ENCODE assay signal across 9 mouse cellular contexts in genomic region chr6:129399945-129400344, GRCm38 (mm10). TPM values are rescaled to one million over a fixed set of nuclear protein-coding genes. Genes with fewer than 3 reads are reported as not detected.
DNase-seq lines count a peak whose midpoint lies in the region; ATAC-seq and TF ChIP-seq lines count a peak whose summit lies in the region.
"Had no signal": no experiment of that assay in that cellular context is flagged by ENCODE, and none has a peak within 500 bp of the region (broad histone marks: within the 10 kb centered on the region; RNA-seq: fewer than 3 reads in every experiment).

No protein-coding gene starts in this region.

- no peak overlapping the region for H3K4me3 ChIP-seq in heart, embryonic 12.5 days
- no peak overlapping the region for H3K4me3 ChIP-seq in thymus, adult 2 months (ENCODE audit: control insufficient read depth, insufficient read depth, low read length)

- TF ChIP-seq CTCF in thymus, adult 2 months (IDR thresholded peaks at IDR 0.05; ENCODE audit: borderline replicate concordance, control insufficient read depth, extremely low read depth, insufficient read depth, low read length, poor library complexity): no peak

- H3K27me3 ChIP-seq in heart, embryonic 12.5 days (replicated peaks): no peaks in the 10 kb centered on the region
- H3K27me3 ChIP-seq in thymus, adult 2 months (ENCODE audit: control insufficient read depth, insufficient read depth, low read length): no peaks in the 10 kb centered on the region

- no peaks in the 10 kb centered on the region for H3K36me3 ChIP-seq in heart, embryonic 12.5 days
- H3K36me3 ChIP-seq in thymus, adult 2 months (ENCODE audit: control insufficient read depth, insufficient read depth, low read length): no peaks in the 10 kb centered on the region

- TF ChIP-seq POLR2A in thymus, adult 2 months (IDR thresholded peaks at IDR 0.05; ENCODE audit: control insufficient read depth, extremely low read depth, insufficient read depth, low read length, poor library complexity): no peak

- DNase-seq in layer of hippocampus, adult 9-11 months: peak; percentile 66
- DNase-seq in layer of hippocampus, postnatal 10 days (ENCODE audit: low spot score in 2 of 2): no peak
- DNase-seq in kidney, postnatal 4 days: peak; percentile 34 to 56
- DNase-seq in thymus, adult 2 months: no peak
- DNase-seq in urinary bladder, postnatal 10 days (ENCODE audit: low spot score): no peak
- no peak for DNase-seq in natural killer cell, adult 2 months (ENCODE audit: low spot score in 2 of 2)

- H3K4me2 ChIP-seq in heart, embryonic 12.5 days: no peak overlapping the region

- no peak overlapping the region for H3K27ac ChIP-seq in heart, embryonic 12.5 days (ENCODE audit: poor library complexity, severe bottlenecking)
- H3K27ac ChIP-seq in thymus, adult 2 months (ENCODE audit: control insufficient read depth, insufficient read depth, low read length): no peak overlapping the region

- peak; percentile 66; the same call in 1 of the 2 replicates for ATAC-seq in heart, embryonic 12.5 days (ENCODE audit: insufficient number of reproducible peaks, low FRiP score)
- 0 out of 2 replicates have a peak, but pooled peaks have one; percentile 34 for ATAC-seq in megakaryocyte-erythroid progenitor cell, adult 5-6 weeks (replicated peaks; ENCODE audit: low FRiP score, low TSS enrichment, poor library complexity, severe bottlenecking)
- ATAC-seq: intestine, embryonic 16.5 days had no signal

- H3K9ac ChIP-seq in heart, embryonic 12.5 days: no peak overlapping the region

- no peaks in the 10 kb centered on the region for H3K9me3 ChIP-seq in heart, embryonic 12.5 days (replicated peaks)

- WGBS in heart, embryonic 12.5 days: 37% methylated on average over 6 of the region's 6 CpGs
- 65% methylated on average over 6 of the region's 6 CpGs for WGBS in thymus, adult 2 months

- peaks cover 4% of the 10 kb centered on the region; the same call in 1 of the 2 replicates for H3K4me1 ChIP-seq in heart, embryonic 12.5 days (replicated peaks)
- H3K4me1 ChIP-seq in thymus, adult 2 months (replicated peaks; ENCODE audit: control insufficient read depth, insufficient read depth, low read length): no peaks in the 10 kb centered on the region

RNA-seq across cellular contexts. Expression of gene Clec1b, which starts 2.8 kb away (rescaled TPM):
- total RNA-seq in layer of hippocampus, postnatal 10 days (2021): under 1 TPM; 0.32 to 0.62 TPM
- 6.6 and 7.4 TPM in 2 replicates for polyA plus RNA-seq in heart, embryonic 12.5 days (2016; fragmentation: Nextera tagmentation; extraction: Ambion mirVana)
- 0.47 TPM in 1 of 2 replicates, not detected in the other for total RNA-seq in megakaryocyte-erythroid progenitor cell, adult 5-6 weeks (2014; fragmentation: Nextera tagmentation)
- 2.8 TPM in 1 of 2 replicates, not detected in the other for total RNA-seq in megakaryocyte-erythroid progenitor cell, adult 5-6 weeks (2017)
- 1.3 and 1.4 TPM in 2 replicates for polyA plus RNA-seq in thymus, adult 2 months (2012; rRNA removed)

RNA-seq across cellular contexts. Expression of gene Clec9a, which starts 8.7 kb away (rescaled TPM):
- not detected for total RNA-seq in layer of hippocampus, postnatal 10 days (2021)
- polyA plus RNA-seq in heart, embryonic 12.5 days (2016; fragmentation: Nextera tagmentation; extraction: Ambion mirVana): 0.10 and 0.27 TPM in 2 replicates
- not detected in 2 replicates for total RNA-seq in megakaryocyte-erythroid progenitor cell, adult 5-6 weeks (2014; fragmentation: Nextera tagmentation)
- 0.47 and 0.53 TPM in 2 replicates for total RNA-seq in megakaryocyte-erythroid progenitor cell, adult 5-6 weeks (2017)
- polyA plus RNA-seq in thymus, adult 2 months (2012; rRNA removed): 2.3 and 4.6 TPM in 2 replicates

RNA-seq across cellular contexts. Expression of gene Clec12b, which starts 14.3 kb away (rescaled TPM):
- not detected for total RNA-seq in layer of hippocampus, postnatal 10 days (2021)
- 0.33 and 0.64 TPM in 2 replicates for polyA plus RNA-seq in heart, embryonic 12.5 days (2016; fragmentation: Nextera tagmentation; extraction: Ambion mirVana)
- not detected in 2 replicates for total RNA-seq in megakaryocyte-erythroid progenitor cell, adult 5-6 weeks (2014; fragmentation: Nextera tagmentation)
- total RNA-seq in megakaryocyte-erythroid progenitor cell, adult 5-6 weeks (2017): not detected in 2 replicates
- not detected in 2 replicates for polyA plus RNA-seq in thymus, adult 2 months (2012; rRNA removed)

RNA-seq across cellular contexts. Expression of gene Clec1a, which starts 51.9 kb away (rescaled TPM):
- total RNA-seq in layer of hippocampus, postnatal 10 days (2021): 1 to 10 TPM; 3.1 to 3.3 TPM
- polyA plus RNA-seq in heart, embryonic 12.5 days (2016; fragmentation: Nextera tagmentation; extraction: Ambion mirVana): 0.91 and 1.2 TPM in 2 replicates
- total RNA-seq in megakaryocyte-erythroid progenitor cell, adult 5-6 weeks (2014; fragmentation: Nextera tagmentation): not detected in 2 replicates
- not detected in 2 replicates for total RNA-seq in megakaryocyte-erythroid progenitor cell, adult 5-6 weeks (2017)
- 0.33 and 0.65 TPM in 2 replicates for polyA plus RNA-seq in thymus, adult 2 months (2012; rRNA removed)

RNA-seq across cellular contexts. Expression of gene Clec12a, which starts 57.5 kb away (rescaled TPM):
- total RNA-seq in layer of hippocampus, postnatal 10 days (2021): not detected
- polyA plus RNA-seq in heart, embryonic 12.5 days (2016; fragmentation: Nextera tagmentation; extraction: Ambion mirVana): 0.31 and 0.78 TPM in 2 replicates
- 0.37 and 4.4 TPM in 2 replicates for total RNA-seq in megakaryocyte-erythroid progenitor cell, adult 5-6 weeks (2014; fragmentation: Nextera tagmentation)
- 3.4 and 6.6 TPM in 2 replicates for total RNA-seq in megakaryocyte-erythroid progenitor cell, adult 5-6 weeks (2017)
- 2.8 and 3.6 TPM in 2 replicates for polyA plus RNA-seq in thymus, adult 2 months (2012; rRNA removed)

Comparison
In these comparisons a context has a peak if more than half of its experiments do, and no peak if none do; other contexts are left out.
1. DNase-seq: peak in layer of hippocampus, adult 9-11 months (single experiment) and kidney, postnatal 4 days (2 of 2); none in layer of hippocampus, postnatal 10 days (0 of 2), thymus, adult 2 months (single experiment), urinary bladder, postnatal 10 days (single experiment) and natural killer cell, adult 2 months (0 of 2).